11 mouse cellular contexts compared by ENCODE assay signal in genomic region chr8:106761317-106761716, GRCm38 (mm10).
DNase-seq lines count a peak whose midpoint lies in the region; ATAC-seq and TF ChIP-seq lines count a peak whose summit lies in the region.
"Had no signal": no experiment of that assay in that cellular context is flagged by ENCODE, and none has a peak within 500 bp of the region (broad histone marks: within the 10 kb centered on the region; RNA-seq: fewer than 3 reads in every experiment).

No protein-coding gene starts in this region.

- H3K9me3 ChIP-seq in lung, embryonic 14.5 days (ENCODE audit: low read depth, low read length), result no peaks in the 10 kb centered on the region
- no peaks in the 10 kb centered on the region for H3K9me3 ChIP-seq in forebrain, embryonic 12.5 days
- H3K9me3 ChIP-seq in limb, embryonic 12.5 days, result no peaks in the 10 kb centered on the region
- H3K9me3 ChIP-seq in stomach, embryonic 14.5 days (ENCODE audit: control insufficient read depth, low read depth, low read length), result no peaks in the 10 kb centered on the region
- H3K9me3 ChIP-seq: liver, embryonic 13.5 days had no signal

- no peaks in the 10 kb centered on the region for H3K4me1 ChIP-seq in lung, embryonic 14.5 days (ENCODE audit: insufficient read depth)
- H3K4me1 ChIP-seq in forebrain, embryonic 12.5 days, result peaks cover 20% of the 10 kb centered on the region
- H3K4me1 ChIP-seq in limb, embryonic 12.5 days (replicated peaks), result peaks cover 20% of the 10 kb centered on the region
- H3K4me1 ChIP-seq in stomach, embryonic 14.5 days (ENCODE audit: control insufficient read depth, insufficient read depth, low read length), result peaks cover 9% of the 10 kb centered on the region
- H3K4me1 ChIP-seq: liver, embryonic 13.5 days had no signal

- 0 out of 2 replicates have a peak, but pooled peaks have one; percentile 8 for ATAC-seq in lung, embryonic 14.5 days (ENCODE audit: insufficient read depth)
- ATAC-seq in forebrain, embryonic 12.5 days (ENCODE audit: low FRiP score), result no peak
- ATAC-seq in limb, embryonic 12.5 days (ENCODE audit: insufficient number of reproducible peaks, insufficient read depth, low FRiP score, low TSS enrichment, low read depth), result no peak
- no peak for ATAC-seq in stomach, embryonic 14.5 days (ENCODE audit: insufficient number of reproducible peaks, insufficient read depth, low FRiP score, low read depth)
- ATAC-seq: inflammation-experienced regulatory T-cells, adult 6 months had no signal

- no peak overlapping the region for H3K27ac ChIP-seq in lung, embryonic 14.5 days (ENCODE audit: low read depth)
- peak overlapping the region; percentile 86 for H3K27ac ChIP-seq in forebrain, embryonic 12.5 days
- peak overlapping the region; percentile 47 for H3K27ac ChIP-seq in limb, embryonic 12.5 days
- H3K27ac ChIP-seq in stomach, embryonic 14.5 days (ENCODE audit: low read length), result 0 out of 2 replicates have a peak overlapping the region, but pooled peaks have one; percentile 28
- H3K27ac ChIP-seq: liver, embryonic 13.5 days had no signal

- no peaks in the 10 kb centered on the region for H3K27me3 ChIP-seq in lung, embryonic 14.5 days (ENCODE audit: insufficient read depth, low read length)
- no peaks in the 10 kb centered on the region for H3K27me3 ChIP-seq in forebrain, embryonic 12.5 days
- H3K27me3 ChIP-seq in limb, embryonic 12.5 days, result no peaks in the 10 kb centered on the region
- no peaks in the 10 kb centered on the region for H3K27me3 ChIP-seq in stomach, embryonic 14.5 days (ENCODE audit: control insufficient read depth, insufficient read depth, low read length)
- H3K27me3 ChIP-seq: liver, embryonic 13.5 days had no signal

- H3K36me3 ChIP-seq in lung, embryonic 14.5 days (ENCODE audit: insufficient read depth), result peaks cover 3% of the 10 kb centered on the region; the same call in 1 of the 2 replicates
- H3K36me3 ChIP-seq in forebrain, embryonic 12.5 days (replicated peaks), result no peaks in the 10 kb centered on the region
- H3K36me3 ChIP-seq in limb, embryonic 12.5 days, result 0 out of 2 replicates have a peak, but pooled peaks cover under 1% of the 10 kb centered on the region
- no peaks in the 10 kb centered on the region for H3K36me3 ChIP-seq in stomach, embryonic 14.5 days (ENCODE audit: control insufficient read depth, insufficient read depth, low read length)
- H3K36me3 ChIP-seq: liver, embryonic 13.5 days had no signal

- no peak overlapping the region for H3K4me3 ChIP-seq in lung, embryonic 14.5 days (ENCODE audit: low read depth, low read length)
- no peak overlapping the region for H3K4me3 ChIP-seq in forebrain, embryonic 12.5 days (replicated peaks)
- no peak overlapping the region for H3K4me3 ChIP-seq in limb, embryonic 12.5 days (replicated peaks)
- H3K4me3 ChIP-seq in stomach, embryonic 14.5 days (ENCODE audit: low read depth, low read length), result no peak overlapping the region
- H3K4me3 ChIP-seq: liver, embryonic 13.5 days had no signal

- 36% methylated on average over 4 of the region's 4 CpGs for WGBS in lung, embryonic 14.5 days
- 29% methylated on average over 4 of the region's 4 CpGs for WGBS in forebrain, embryonic 12.5 days
- WGBS in limb, embryonic 12.5 days, result 39% methylated on average over 4 of the region's 4 CpGs
- 51% methylated on average over 4 of the region's 4 CpGs for WGBS in stomach, embryonic 14.5 days

- TF ChIP-seq CTCF in lung, embryonic 14.5 days (IDR thresholded peaks at IDR 0.05; ENCODE audit: low read depth), result no peak

- H3K4me2 ChIP-seq in lung, embryonic 14.5 days, result no peak overlapping the region
- H3K4me2 ChIP-seq in forebrain, embryonic 12.5 days, result no peak overlapping the region
- no peak overlapping the region for H3K4me2 ChIP-seq in limb, embryonic 12.5 days
- no peak overlapping the region for H3K4me2 ChIP-seq in stomach, embryonic 14.5 days (replicated peaks; ENCODE audit: low read depth, low read length)
- H3K4me2 ChIP-seq: liver, embryonic 13.5 days had no signal

- DNase-seq in lung, embryonic 14.5 days, result peak; percentile 23
- DNase-seq in lung, adult 18-20 months, result no peak
- DNase-seq in cerebellum, postnatal 10 days, result no peak
- DNase-seq in adrenal gland, postnatal 36 days, result no peak
- DNase-seq: gastrocnemius, postnatal 10 days; liver, embryonic 13.5 days; thymus, adult 2 months had no signal

- H3K9ac ChIP-seq in lung, embryonic 14.5 days, result no peak overlapping the region
- H3K9ac ChIP-seq in forebrain, embryonic 12.5 days, result no peak overlapping the region
- no peak overlapping the region for H3K9ac ChIP-seq in limb, embryonic 12.5 days (replicated peaks)
- no peak overlapping the region for H3K9ac ChIP-seq in stomach, embryonic 14.5 days (replicated peaks; ENCODE audit: low read depth, low read length)
- H3K9ac ChIP-seq: liver, embryonic 13.5 days had no signal
